Mouse (Mus musculus): ENCODE results near the gene Mob3a.

Gene Mob3a

DNA sequence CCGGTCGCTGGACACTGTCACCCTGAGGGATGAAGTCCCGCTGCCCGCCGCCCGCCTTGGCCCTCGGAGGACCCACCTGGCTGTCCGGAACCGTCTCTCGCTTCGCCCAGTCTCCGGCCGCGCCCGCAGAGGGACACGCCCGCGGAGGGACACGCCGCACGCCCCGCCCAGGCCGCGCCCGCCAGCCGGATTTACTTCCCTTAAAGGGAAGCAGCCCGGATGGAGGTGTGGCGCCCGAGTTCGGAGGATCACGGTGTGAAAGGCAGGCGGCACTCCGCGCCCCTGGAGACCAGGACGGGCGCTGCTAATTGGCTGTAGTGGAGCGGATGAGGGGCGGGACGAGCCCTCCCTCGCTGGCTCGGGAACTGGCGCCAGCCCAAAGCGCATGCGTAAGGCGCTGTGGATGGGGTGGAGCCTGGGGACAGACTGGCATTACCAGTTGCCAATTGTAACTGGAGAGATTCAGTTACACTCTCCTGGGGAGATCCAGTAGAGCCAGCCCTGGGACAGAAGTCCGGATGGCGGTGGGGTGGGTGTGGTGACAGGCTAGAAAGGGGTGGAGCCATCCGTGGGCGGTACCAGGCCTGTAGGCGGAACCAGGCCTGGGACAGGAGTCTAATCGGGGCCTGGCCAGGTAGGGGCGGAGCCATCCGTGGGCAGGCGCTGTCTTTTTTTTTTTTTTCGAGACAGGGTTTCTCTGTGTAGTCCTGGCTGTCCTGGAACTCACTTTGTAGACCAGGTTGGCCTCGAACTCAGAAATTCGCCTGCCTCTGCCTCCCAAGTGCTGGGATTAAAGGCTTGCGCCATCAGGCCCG lies at the start of gene Mob3a, which contains the start of gene Izumo4:
Mob3a (minus strand) TSS at position 257 of the 815 bp plus-strand sequence.
Izumo4 (plus strand) TSS at position 464 of the 815 bp plus-strand sequence.
- DNase-seq (ENCODE audit: low read depth, low spot score): peak; percentile 100

- peak; percentile 82 for DNase-seq (ENCODE audit: low read depth, low spot score)
Observed at GRCm38 (mm10) chr10:80751188-80751832, 49.5 kb upstream of the Mob3a start.

GRCm38 (mm10) chr10:80748609-80749008 lies 46.8 kb upstream of the Mob3a start:
- DNase-seq (ENCODE audit: low read depth, low spot score): peak; percentile 57

DNA sequence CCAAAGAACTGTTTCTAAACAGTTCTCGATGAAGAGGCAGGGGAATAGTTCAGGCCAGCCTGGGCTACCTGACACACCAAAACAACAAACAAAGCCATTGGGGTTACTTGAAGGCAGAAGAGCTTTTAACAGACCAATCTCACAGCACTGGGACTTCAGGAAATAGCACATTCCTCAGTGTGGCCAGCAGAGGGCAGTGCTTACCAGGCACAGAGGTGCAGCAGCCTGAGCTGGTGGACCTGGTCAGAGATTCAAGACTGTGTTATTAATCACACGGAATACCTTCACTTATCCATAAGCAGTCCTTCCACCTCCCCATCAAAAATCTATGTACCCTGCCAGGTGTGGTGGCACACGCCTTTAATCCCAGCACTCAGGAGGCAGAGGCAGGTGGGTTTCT lies 45.6 kb upstream of the Mob3a start:
- peak; percentile 79 for DNase-seq (ENCODE audit: low read depth, low spot score)

GRCm38 (mm10) chr10:80744262-80744661 lies 42.5 kb upstream of the Mob3a start:
- DNase-seq (ENCODE audit: low read depth, low spot score): peak; percentile 47

DNA sequence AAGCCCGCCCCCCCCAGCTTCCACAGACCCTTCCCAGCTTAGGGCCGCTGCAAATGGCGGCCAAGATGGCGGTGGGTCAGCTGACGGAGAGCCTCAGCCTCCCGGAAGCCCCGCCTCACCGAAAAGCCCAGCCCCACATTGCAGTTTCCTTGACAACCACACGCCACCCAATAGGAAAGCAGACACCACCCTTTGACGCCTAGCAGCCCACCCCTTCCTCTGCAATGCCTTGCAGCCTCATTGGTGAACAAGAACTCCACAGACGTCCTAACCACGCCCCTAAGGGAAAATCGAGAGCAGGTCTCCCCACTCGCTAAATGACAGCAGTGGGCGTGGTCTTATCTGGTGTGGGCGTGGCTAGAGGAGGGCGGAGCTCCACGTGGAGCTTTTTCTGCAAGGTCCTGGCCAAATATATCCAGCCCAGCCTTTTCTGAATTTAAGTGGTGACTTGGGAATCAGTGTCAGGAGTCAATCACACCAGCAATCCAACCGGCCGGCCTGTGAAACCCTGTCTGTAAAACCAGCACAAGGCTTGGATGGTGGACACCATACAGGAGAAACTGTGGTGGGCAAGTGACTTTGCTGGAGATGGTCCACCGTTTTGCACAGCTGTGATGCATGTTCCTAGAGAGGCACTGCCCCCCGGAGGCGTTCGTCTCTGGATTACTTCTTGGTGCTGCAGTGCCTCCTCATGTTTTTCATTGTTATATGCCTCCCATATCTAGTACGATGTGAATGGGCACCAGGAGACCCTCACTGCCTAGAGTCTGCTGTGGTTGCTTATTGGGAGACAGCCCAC lies 40.6 kb upstream of the Mob3a start, which contains the start of gene Ap3d1:
Ap3d1 (minus strand) TSS at position 85 of the 799 bp plus-strand sequence.
- DNase-seq (ENCODE audit: low read depth, low spot score): peak; percentile 99

- DNase-seq (ENCODE audit: low read depth, low spot score): no peak
Observed at GRCm38 (mm10) chr10:80741634-80742179, 39.9 kb upstream of the Mob3a start.

GRCm38 (mm10) chr10:80741146-80741545 lies 39.4 kb upstream of the Mob3a start:
- DNase-seq (ENCODE audit: low read depth, low spot score): no peak

DNA sequence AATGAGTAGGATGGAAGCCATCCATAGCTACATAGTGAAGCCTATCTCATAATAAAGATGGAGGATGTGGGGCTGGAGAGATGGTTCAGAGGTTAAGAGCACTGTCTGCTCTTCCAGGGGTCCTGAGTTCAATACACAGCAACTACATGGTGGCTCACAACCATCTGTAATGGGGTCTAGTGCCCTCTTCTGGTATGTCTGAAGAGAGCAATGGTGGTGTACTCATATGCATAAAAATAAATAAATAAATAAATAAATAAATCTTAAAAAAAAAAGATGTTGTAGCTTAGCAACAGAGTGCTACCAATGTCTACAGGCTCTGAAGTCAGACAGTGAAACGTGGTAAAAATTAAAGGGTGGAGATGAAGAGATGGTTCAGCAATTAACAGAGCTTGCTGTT lies 36.9 kb upstream of the Mob3a start:
- DNase-seq (ENCODE audit: low read depth, low spot score): peak; percentile 47

- no peak for DNase-seq (ENCODE audit: low read depth, low spot score)
Observed at GRCm38 (mm10) chr10:80736731-80737130, 35.0 kb upstream of the Mob3a start.

DNA sequence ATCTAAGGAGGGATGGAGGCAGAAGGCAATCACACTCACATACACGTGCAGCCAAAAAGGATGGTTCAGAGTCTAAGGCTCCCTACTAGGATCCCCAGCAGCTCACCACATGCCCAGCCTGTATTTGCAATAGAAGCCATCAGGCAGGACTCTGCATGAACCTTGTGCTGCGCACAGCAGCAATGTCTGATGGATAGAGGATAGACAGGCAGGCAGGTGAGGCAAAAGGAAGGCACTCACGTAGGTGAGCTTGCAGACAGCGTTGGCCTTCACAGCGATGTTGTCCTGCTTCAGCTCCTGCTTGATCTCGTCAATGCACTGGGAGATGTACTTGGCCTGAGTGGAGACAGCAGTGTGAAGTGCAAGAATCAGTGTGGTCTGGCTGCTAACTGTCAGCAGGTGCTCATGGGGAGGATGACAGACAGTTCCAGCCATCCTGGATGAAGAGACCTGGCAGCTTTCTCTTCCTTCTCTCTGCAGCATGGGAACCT lies 30.9 kb upstream of the Mob3a start:
- DNase-seq (ENCODE audit: low read depth, low spot score): no peak

DNA sequence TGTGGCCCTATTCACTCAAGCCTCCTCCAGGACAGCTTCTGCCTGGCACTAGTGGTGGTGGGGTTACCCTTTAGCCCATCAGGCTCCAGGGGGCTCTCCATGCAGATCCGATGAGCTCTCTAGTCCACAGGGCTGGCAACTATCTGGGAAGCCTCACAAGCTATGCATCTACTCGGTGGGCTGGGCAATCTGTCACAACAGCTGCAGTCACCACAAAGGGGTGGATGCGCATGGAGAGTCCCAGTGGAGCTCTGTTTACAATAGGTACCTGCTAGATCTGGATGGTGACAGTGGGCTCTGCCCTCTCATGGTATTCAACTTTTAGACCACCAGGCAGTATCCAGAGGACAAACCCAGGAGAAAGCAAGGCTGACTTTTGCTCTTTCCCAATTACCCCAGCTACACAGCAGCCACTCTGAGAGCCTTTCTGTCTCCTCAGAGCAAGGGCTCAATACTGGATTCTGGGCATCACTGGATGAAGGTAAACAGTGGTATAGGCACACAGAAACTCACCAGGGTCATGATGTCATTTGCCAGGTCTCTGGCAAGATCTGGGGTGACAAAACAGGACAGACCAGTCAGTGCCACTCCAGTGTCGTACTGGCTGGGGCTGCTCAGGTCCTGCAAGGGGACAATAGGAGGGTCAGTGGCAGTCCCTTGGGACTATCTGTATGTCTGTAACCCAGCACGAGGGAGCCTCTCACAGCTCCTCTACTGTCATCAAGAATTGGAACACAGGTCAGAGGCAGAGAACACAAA lies 25.8 kb upstream of the Mob3a start:
- DNase-seq (ENCODE audit: low read depth, low spot score): no peak

- DNase-seq (ENCODE audit: low read depth, low spot score): no peak
Observed at GRCm38 (mm10) chr10:80717281-80717680, 15.5 kb upstream of the Mob3a start.

- DNase-seq (ENCODE audit: low read depth, low spot score): no peak
Observed at GRCm38 (mm10) chr10:80710834-80711233, 9.1 kb upstream of the Mob3a start.

- DNase-seq (ENCODE audit: low read depth, low spot score): no peak
Observed at GRCm38 (mm10) chr10:80705479-80705878, 3.7 kb upstream of the Mob3a start.

DNA sequence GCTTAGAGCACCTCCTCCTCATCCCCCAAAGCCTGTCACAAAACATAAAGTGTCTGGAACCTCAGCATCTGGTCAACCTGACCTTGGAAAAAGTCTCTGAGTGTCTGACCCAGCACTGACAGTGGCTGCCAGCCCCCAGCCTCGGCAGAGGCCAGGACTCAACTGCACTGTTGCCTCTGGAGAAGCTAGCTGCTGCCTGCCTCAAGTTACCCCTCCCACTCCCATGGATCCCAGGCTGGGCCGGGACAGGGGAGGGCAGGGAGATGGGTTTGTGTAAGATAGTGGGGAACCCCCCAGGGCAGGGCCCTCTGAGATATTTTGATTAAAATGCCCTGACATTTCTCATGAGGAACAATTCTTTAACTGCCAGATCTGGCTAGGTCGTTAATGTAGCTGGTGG lies 3.3 kb upstream of the Mob3a start:
- no peak for DNase-seq (ENCODE audit: low read depth, low spot score)

DNA sequence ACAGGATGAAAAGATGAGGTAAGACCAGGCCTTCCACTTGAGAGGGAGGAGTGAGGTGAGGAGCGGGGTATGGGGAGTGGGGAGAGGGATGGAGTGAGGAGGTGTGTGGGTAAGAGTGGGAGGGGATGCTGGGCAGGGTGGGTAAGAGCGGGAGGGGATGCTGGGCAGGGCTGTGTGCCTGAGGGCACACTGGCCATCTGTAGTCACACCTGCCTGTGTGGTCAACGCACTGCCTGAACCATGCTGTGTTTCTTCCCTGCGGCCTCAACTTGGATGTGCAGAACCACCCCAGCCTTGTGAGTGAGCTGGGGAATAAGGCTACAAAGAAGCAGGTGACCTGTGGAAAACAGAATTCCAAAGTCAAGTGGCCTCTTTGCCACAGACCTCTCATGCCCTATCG lies 2.6 kb upstream of the Mob3a start:
- no peak for DNase-seq (ENCODE audit: low read depth, low spot score)

- DNase-seq (ENCODE audit: low read depth, low spot score): no peak
Observed at GRCm38 (mm10) chr10:80703643-80704042, 1.9 kb upstream of the Mob3a start.

- DNase-seq (ENCODE audit: low read depth, low spot score): peak; percentile 95
Observed at GRCm38 (mm10) chr10:80702536-80703390, 986 bp upstream of the Mob3a start.

DNA sequence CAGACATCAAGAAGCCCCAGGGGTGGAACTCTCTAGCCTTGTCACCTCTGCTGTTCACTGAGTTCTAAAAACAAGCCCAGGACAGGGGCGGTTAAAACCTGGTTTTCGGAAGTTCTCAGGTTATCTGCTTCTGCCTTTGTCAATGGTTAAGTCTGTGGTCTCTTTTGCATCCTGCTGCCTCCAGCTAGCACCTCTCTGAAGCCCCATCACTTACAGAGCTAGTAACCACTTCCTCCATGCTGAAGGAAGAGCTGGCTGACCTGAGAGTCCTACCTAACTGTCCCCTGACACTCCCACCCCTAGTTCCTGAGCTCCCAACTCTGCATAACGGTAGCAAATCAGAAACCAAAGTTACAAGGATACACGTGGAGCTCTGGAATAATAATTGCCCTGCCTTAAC lies 1.0 kb downstream of the Mob3a start:
- DNase-seq (ENCODE audit: low read depth, low spot score): peak; percentile 89

All from CD4-positive helper T cell, adult 2 months (primary cell).